Mouse (Mus musculus) lung, postnatal 0 days (tissue): ENCODE results near the gene Gpr62. TPM values are rescaled to one million over a fixed set of nuclear protein-coding genes. Genes with fewer than 3 reads are reported as not detected.

Source experiments
- ATAC-seq: fragments of 200-750 bp; cut with Nextera tagmentation; 2 replicates; pipeline ENCODE4 v1.8.0; 2017; ENCODE audit warnings: moderate library complexity
- DNase-seq: peaks from one replicate; pipeline ENCODE4 v3.0.0-alpha.2; 2016; ENCODE audit warnings: low spot score
- H3K27ac ChIP-seq: fragments of 300-500 bp; sonication (generic); 2 replicates; pipeline ENCODE4 v1.5.1; 2014; ENCODE audit warnings: antibody characterized with exemption, mild to moderate bottlenecking, low read length, mixed read lengths
- H3K27me3 ChIP-seq: fragments of 300-500 bp; sonication (generic); replicated peaks from 2 replicates; pipeline ENCODE4 v1.6.1; 2014; ENCODE audit warnings: low read length, mixed read lengths; ENCODE audit not compliant: insufficient read depth
- H3K36me3 ChIP-seq: fragments of 300-500 bp; sonication (generic); 2 replicates; pipeline ENCODE4 v1.6.1; 2014; ENCODE audit warnings: low read length, mixed read lengths; ENCODE audit not compliant: insufficient read depth
- H3K4me1 ChIP-seq: fragments of 300-500 bp; sonication (generic); 2 replicates; pipeline ENCODE4 v1.6.1; 2014; ENCODE audit warnings: antibody characterized with exemption, low read depth, low read length, mixed read lengths; ENCODE audit not compliant: insufficient read depth
- H3K4me2 ChIP-seq: fragments of 300-500 bp; sonication (generic); replicated peaks from 2 replicates; pipeline ENCODE4 v1.6.1; 2014; ENCODE audit warnings: low read depth, mild to moderate bottlenecking, low read length, moderate library complexity, mixed read lengths
- H3K4me3 ChIP-seq: fragments of 300-500 bp; sonication (generic); 2 replicates; pipeline ENCODE4 v1.5.1; 2014; ENCODE audit warnings: low read depth, low read length
- H3K9ac ChIP-seq: fragments of 300-500 bp; sonication (generic); replicated peaks from 2 replicates; pipeline ENCODE4 v1.6.1; 2014; ENCODE audit warnings: low read depth, mild to moderate bottlenecking
- H3K9me3 ChIP-seq: fragments of 300-500 bp; sonication (generic); 2 replicates; pipeline ENCODE4 v1.6.1; 2016; ENCODE audit warnings: low read length, mixed read lengths
- CTCF ChIP-seq: IDR thresholded peaks from 2 replicates; pipeline ENCODE4 v1.5.1; 2016; ENCODE audit warnings: antibody characterized with exemption, mild to moderate bottlenecking
- EP300 ChIP-seq: IDR thresholded peaks from 2 replicates; pipeline ENCODE4 v1.6.1; 2016; ENCODE audit warnings: antibody characterized with exemption, mild to moderate bottlenecking, control low read depth
- WGBS: fragments of 180-500 bp; shearing (Covaris S2); extraction: QIAGEN DNeasy Blood & Tissue Kit; methylation state at CpG from one replicate; pipeline ENCODE4 v1.1.7; 2014; 5-methylcytosine and 5-hydroxymethylcytosine counted together
- polyA plus RNA-seq: library from polyadenylated mRNA; unstranded; fragments of >200 nt; fragmentation: Nextera tagmentation; extraction: Ambion mirVana; gene quantifications from 2 replicates; pipeline ENCODE4 v1.2.1, GENCODE M21; 2015

Gpr62 gene
- polyA plus RNA-seq, 1 experiment from 2014 or later: 0.13 TPM

GRCm38 (mm10) chr9:106481676-106482075 is 15.9 kb upstream of the Gpr62 start:
- no peak overlapping the region for H3K9ac ChIP-seq
- H3K36me3 ChIP-seq: peaks cover 13% of the 10 kb centered on the region; the same call in 1 of the 2 replicates
- H3K4me3 ChIP-seq: no peak overlapping the region
- H3K4me1 ChIP-seq: peaks cover 9% of the 10 kb centered on the region; the same call in 1 of the 2 replicates
- no peak for DNase-seq
- ATAC-seq: no peak
- no peaks in the 10 kb centered on the region for H3K9me3 ChIP-seq
- 88% methylated on average over 13 of the region's 13 CpGs for WGBS
- no peak for TF ChIP-seq EP300
- H3K4me2 ChIP-seq: no peak overlapping the region
- no peak overlapping the region for H3K27ac ChIP-seq
- no peaks in the 10 kb centered on the region for H3K27me3 ChIP-seq

GRCm38 (mm10) chr9:106481075-106481474 is 15.3 kb upstream of the Gpr62 start:
- WGBS: 91% methylated on average over 14 of the region's 15 CpGs
- H3K4me2 ChIP-seq: no peak overlapping the region
- H3K36me3 ChIP-seq: peaks cover 13% of the 10 kb centered on the region; the same call in 1 of the 2 replicates
- no peaks in the 10 kb centered on the region for H3K9me3 ChIP-seq
- H3K27me3 ChIP-seq: no peaks in the 10 kb centered on the region
- ATAC-seq (no peak), DNase-seq (no peak)
- no peak overlapping the region for H3K27ac ChIP-seq
- no peak overlapping the region for H3K4me3 ChIP-seq
- TF ChIP-seq EP300 (no peak), CTCF (no peak)
- no peak overlapping the region for H3K9ac ChIP-seq
- peaks cover 9% of the 10 kb centered on the region; the same call in 1 of the 2 replicates for H3K4me1 ChIP-seq

DNA sequence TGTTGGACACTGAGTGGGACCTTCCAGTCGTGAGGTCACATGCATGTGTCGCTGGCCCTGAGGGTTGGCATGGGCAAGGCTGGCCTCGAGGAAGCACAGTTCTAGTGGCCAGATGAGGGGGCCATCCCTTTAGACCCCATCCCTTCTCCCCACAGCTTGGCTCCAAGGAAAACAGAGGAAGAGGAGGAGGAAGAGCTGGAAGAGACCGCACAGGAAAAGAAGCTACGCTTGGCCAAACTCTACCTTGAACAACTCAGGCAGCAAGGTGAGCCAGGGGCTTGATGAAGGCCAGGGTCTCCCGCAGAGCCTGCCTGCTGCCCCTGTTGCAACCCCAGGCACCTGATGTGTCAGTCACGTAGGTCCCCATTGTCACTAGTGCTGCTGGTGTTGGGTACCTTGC is 14.8 kb upstream of the Gpr62 start:
- Histone ChIP-seq H3K9me3 (no peaks in the 10 kb centered on the region), H3K4me2 (no peak overlapping the region), H3K36me3 (peaks cover 10% of the 10 kb centered on the region; the same call in 1 of the 2 replicates), H3K9ac (no peak overlapping the region), H3K27me3 (no peaks in the 10 kb centered on the region), H3K4me3 (no peak overlapping the region), H3K27ac (no peak overlapping the region), H3K4me1 (peaks cover 12% of the 10 kb centered on the region; the same call in 1 of the 2 replicates)
- TF ChIP-seq CTCF: no peak
- TF ChIP-seq EP300: no peak
- ATAC-seq (no peak), DNase-seq (no peak)
- WGBS: 94% methylated on average over 7 of the region's 7 CpGs

DNA sequence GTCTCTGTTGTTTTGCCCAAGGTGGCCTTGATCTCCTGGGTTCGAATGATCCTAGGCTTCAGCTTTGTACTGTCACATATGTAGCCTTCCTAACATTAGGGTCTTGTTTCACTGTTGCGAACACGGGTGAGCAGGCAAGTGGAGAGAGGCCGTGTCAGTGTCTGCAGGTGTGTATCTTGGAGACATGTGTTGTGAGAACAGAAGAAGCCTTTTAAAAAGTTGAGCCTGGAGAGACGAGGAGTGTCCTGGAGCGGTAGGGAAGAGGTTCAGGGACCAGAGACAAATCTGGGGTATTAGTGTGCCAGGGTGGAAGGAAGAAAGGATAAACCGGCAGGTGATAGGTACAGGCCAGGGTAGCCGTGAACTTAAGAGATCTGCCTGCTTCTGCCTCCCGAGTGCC is 12.4 kb upstream of the Gpr62 start:
- DNase-seq (no peak), ATAC-seq (no peak)
- Histone ChIP-seq H3K4me1 (peaks cover 28% of the 10 kb centered on the region), H3K9me3 (no peaks in the 10 kb centered on the region), H3K36me3 (no peaks in the 10 kb centered on the region; the same call in 1 of the 2 replicates), H3K9ac (peak overlapping the region; percentile 41; the same call in 1 of the 2 replicates), H3K4me3 (no peak overlapping the region; the same call in 1 of the 2 replicates), H3K4me2 (peak overlapping the region; percentile 91; the same call in 1 of the 2 replicates), H3K27ac (no peak overlapping the region), H3K27me3 (no peaks in the 10 kb centered on the region)
- TF ChIP-seq CTCF (no peak), EP300 (no peak)
- WGBS: 78% methylated on average over 9 of the region's 9 CpGs

DNA sequence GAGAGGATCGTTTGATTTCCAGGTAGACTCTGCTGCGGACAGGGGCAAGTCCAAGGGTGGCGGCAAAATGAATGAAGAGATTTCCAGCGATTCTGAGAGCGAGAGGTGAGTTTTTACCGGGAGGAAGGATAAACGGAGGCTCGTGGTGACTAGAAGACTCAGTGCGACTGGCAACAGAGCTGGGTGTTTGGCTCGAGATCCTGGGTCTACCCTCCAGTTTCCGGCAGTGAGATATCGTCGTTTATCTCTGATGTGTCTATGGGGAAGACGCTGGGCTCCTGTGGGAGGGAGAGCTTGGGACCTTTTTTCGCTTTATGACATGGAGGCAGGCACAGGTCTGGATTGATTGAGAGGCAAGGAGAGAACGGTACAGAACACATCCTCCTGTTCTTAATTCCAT is 11.9 kb upstream of the Gpr62 start:
- no peak for TF ChIP-seq CTCF
- Histone ChIP-seq H3K27ac (no peak overlapping the region; the same call in 1 of the 2 replicates), H3K36me3 (no peaks in the 10 kb centered on the region; the same call in 1 of the 2 replicates), H3K4me1 (peaks cover 28% of the 10 kb centered on the region), H3K4me3 (peak overlapping the region; percentile 48), H3K9ac (peak overlapping the region; percentile 41), H3K9me3 (no peaks in the 10 kb centered on the region), H3K27me3 (no peaks in the 10 kb centered on the region), H3K4me2 (peak overlapping the region; percentile 91)
- no peak for ATAC-seq
- no peak for DNase-seq
- under 1% methylated on average over 16 of the region's 16 CpGs for WGBS

- under 1% methylated on average over 41 of the region's 41 CpGs for WGBS
- Histone ChIP-seq H3K27ac (peak within 1 kb of the TSS; percentile 85), H3K4me3 (peak within 1 kb of the TSS; percentile 48), H3K27me3 (no peaks in the 10 kb centered on the region), H3K9ac (peak within 1 kb of the TSS; percentile 41), H3K4me2 (peak within 1 kb of the TSS; percentile 91), H3K4me1 (peaks cover 28% of the 10 kb centered on the region), H3K36me3 (no peaks in the 10 kb centered on the region; the same call in 1 of the 2 replicates), H3K9me3 (no peaks in the 10 kb centered on the region)
- ATAC-seq (peak; percentile 97), DNase-seq (peak; percentile 100)
- peak; percentile 98 for TF ChIP-seq CTCF
- TF ChIP-seq EP300: no peak
Observed at GRCm38 (mm10) chr9:106476924-106477484, 11.3 kb upstream of the Gpr62 start, which contains the start of gene Parp3. Gene Parp3 (minus strand): TSS chr9:106476949.
